Mouse (Mus musculus): ENCODE results near the gene Tmub2. TPM values are rescaled to one million over a fixed set of nuclear protein-coding genes. Genes with fewer than 3 reads are reported as not detected.
A peak's percentile ranks its signal among the peaks of the same experiment; 100 is the strongest.

The Tmub2 gene
- polyA plus RNA-seq, 1 experiment from 2014 or later, result 46.5 TPM

DNA sequence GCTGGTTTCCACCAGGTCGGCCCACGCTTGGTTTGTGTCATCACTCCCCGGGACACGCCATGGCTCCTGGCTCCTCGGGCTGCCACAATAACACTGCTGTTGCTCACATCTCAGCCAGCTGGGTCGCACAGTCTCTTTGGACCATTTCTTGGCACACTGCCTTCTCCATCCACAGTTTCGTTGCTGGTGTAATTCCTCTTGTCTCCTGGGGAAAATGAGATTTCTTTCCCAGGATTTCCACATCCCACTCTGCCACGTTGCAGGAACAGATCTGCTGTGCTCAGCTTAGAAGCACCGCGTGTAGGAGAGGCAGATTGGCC is 35.9 kb downstream of the Tmub2 start:
- ATAC-seq (ENCODE audit: insufficient number of reproducible peaks, insufficient read depth, low FRiP score, low read depth), result no peak
- WGBS, result 10% methylated on average over 10 of the region's 10 CpGs

DNA sequence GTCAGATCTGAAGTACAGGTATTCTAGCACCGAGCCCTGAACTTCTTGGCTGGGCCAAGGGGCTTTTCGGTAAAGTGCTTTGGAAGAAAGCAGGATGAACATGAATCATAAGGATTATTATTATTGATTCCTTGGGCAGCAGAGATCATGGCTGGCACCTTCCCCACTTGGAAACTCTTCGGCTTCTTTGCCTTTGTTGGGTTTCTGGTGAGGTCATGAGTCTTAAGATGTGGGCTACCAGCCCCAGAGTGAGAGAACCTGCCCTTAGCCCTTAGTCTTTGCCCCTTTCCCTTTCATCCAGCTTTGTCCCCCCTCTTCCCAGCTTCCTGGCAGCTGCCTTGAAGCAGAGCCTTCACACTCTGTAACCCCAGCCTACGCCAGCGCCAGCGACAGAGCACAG is 37.2 kb downstream of the Tmub2 start:
- no peak overlapping the region for H3K9ac ChIP-seq (ENCODE audit: low read length)
- H3K4me2 ChIP-seq (ENCODE audit: low read length), result no peak overlapping the region
- H3K9me3 ChIP-seq (ENCODE audit: control insufficient read depth, low read length), result no peaks in the 10 kb centered on the region
- no peak for ATAC-seq (ENCODE audit: insufficient number of reproducible peaks, insufficient read depth, low FRiP score, low read depth)
- no peaks in the 10 kb centered on the region for H3K27me3 ChIP-seq (ENCODE audit: control insufficient read depth, insufficient read depth, low read length)
- H3K36me3 ChIP-seq (ENCODE audit: control insufficient read depth, insufficient read depth, low read length), result no peaks in the 10 kb centered on the region
- peaks cover 3 to 10% of the 10 kb centered on the region in 2 experiments for H3K4me1 ChIP-seq (ENCODE audit: control insufficient read depth in 2 of 2, insufficient read depth in 2 of 2, low read length in 2 of 2)
- no peak overlapping the region for H3K27ac ChIP-seq (replicated peaks in 1 of 2; ENCODE audit: control insufficient read depth in 1 of 2, insufficient read depth in 1 of 2, low read depth in 2 of 2, low read length in 2 of 2)
- no peak overlapping the region for H3K4me3 ChIP-seq (ENCODE audit: control insufficient read depth in 1 of 2, insufficient read depth in 1 of 2, low read depth in 1 of 2, low read length in 2 of 2)
- WGBS, result 69% methylated on average over 6 of the region's 6 CpGs

More for the DNA sequence above, 35.9 kb downstream of the Tmub2 start:
- H3K4me2 ChIP-seq (ENCODE audit: low read length), result peak overlapping the region; percentile 87
- no peaks in the 10 kb centered on the region for H3K36me3 ChIP-seq (ENCODE audit: control insufficient read depth, insufficient read depth, low read length)
- no peaks in the 10 kb centered on the region for H3K27me3 ChIP-seq (ENCODE audit: control insufficient read depth, insufficient read depth, low read length)
- peak overlapping the region; percentile 100 for H3K9ac ChIP-seq (ENCODE audit: low read length)
- peak overlapping the region; percentile 86 to 99 for H3K27ac ChIP-seq (replicated peaks in 1 of 2; ENCODE audit: control insufficient read depth in 1 of 2, insufficient read depth in 1 of 2, low read depth in 2 of 2, low read length in 2 of 2)
- H3K4me1 ChIP-seq (ENCODE audit: control insufficient read depth in 2 of 2, insufficient read depth in 2 of 2, low read length in 2 of 2), result peaks cover 3 to 18% of the 10 kb centered on the region in 2 experiments
- no peaks in the 10 kb centered on the region for H3K9me3 ChIP-seq (ENCODE audit: control insufficient read depth, low read length)
- peak overlapping the region; percentile 96 to 100 for H3K4me3 ChIP-seq (ENCODE audit: control insufficient read depth in 1 of 2, insufficient read depth in 1 of 2, low read depth in 1 of 2, low read length in 2 of 2)

DNA sequence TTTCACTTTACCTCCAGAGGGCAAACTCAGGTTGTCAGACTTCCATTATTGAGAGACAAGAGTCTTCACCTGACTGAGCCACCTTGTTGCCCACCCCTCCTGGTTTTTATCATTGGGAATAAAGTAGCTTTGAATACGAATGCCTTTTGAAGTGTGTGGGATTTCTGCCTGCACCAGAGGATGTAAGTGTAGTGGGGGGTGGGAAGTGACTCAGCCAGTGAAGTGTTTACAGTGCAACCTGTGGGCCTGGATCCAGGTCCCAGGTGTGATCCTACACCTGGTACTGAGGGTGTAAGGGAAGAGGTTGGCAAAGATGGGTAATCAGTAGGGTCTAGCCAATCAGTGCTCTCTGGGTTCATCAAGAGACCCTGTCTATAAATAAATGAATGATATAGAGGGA is 38.8 kb downstream of the Tmub2 start:
- WGBS, result 61% methylated on average over 1 of the region's 1 CpGs
- Histone ChIP-seq H3K4me3 (ENCODE audit: control insufficient read depth in 1 of 2, insufficient read depth in 1 of 2, low read depth in 1 of 2, low read length in 2 of 2) (no peak overlapping the region), H3K27me3 (ENCODE audit: control insufficient read depth, insufficient read depth, low read length) (no peaks in the 10 kb centered on the region), H3K4me1 (ENCODE audit: control insufficient read depth in 2 of 2, insufficient read depth in 2 of 2, low read length in 2 of 2) (peaks cover 3 to 10% of the 10 kb centered on the region in 2 experiments), H3K27ac (replicated peaks in 1 of 2; ENCODE audit: control insufficient read depth in 1 of 2, insufficient read depth in 1 of 2, low read depth in 2 of 2, low read length in 2 of 2) (no peak overlapping the region), H3K9ac (ENCODE audit: low read length) (no peak overlapping the region), H3K4me2 (ENCODE audit: low read length) (no peak overlapping the region), H3K9me3 (ENCODE audit: control insufficient read depth, low read length) (no peaks in the 10 kb centered on the region), H3K36me3 (ENCODE audit: control insufficient read depth, insufficient read depth, low read length) (no peaks in the 10 kb centered on the region)
- ATAC-seq (ENCODE audit: insufficient number of reproducible peaks, insufficient read depth, low FRiP score, low read depth), result no peak

DNA sequence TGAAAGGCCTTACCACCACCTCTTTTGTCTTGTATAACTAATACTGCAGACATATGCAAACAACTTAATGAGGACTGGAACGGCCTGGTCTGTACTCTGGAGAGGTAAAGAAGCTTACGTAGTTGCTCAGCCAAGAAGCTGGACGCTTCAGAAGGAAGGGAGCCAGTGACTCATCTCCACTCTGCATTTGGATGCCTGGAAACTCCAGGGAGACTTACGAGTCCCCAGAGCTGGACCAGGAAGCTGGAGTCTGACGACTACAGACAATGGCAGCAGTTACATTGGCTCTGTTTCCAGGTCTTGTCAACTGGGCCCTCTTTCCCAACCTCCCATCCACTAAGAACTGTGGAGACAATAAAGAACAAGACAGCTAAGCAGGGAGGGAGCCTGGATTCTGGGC is 42.5 kb downstream of the Tmub2 start:
- no peaks in the 10 kb centered on the region for H3K4me1 ChIP-seq (ENCODE audit: control insufficient read depth in 2 of 2, insufficient read depth in 2 of 2, low read length in 2 of 2)
- 54% methylated on average over 5 of the region's 5 CpGs for WGBS
- ATAC-seq (ENCODE audit: insufficient number of reproducible peaks, insufficient read depth, low FRiP score, low read depth), result no peak

DNA sequence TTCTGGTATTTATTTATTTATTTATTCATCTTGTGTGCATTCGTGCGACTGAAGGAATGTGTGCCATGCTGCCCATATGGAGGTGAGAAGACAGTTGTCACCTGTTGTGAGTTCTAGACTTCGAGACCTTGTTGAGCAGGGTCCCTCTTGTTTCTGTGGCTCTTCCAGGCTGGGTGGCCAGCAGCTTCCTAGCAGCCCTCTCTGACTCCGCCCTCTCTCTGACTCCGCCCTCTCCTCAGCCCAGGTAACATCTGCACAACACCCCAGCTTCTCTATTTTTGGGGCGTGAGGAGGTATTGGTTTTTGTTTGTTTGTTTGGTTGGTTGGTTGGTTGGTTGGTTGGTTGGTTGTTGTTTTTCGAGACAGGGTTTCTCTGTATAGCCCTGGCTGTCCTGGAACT is 43.1 kb downstream of the Tmub2 start:
- no peaks in the 10 kb centered on the region for H3K4me1 ChIP-seq (ENCODE audit: control insufficient read depth in 2 of 2, insufficient read depth in 2 of 2, low read length in 2 of 2)
- H3K36me3 ChIP-seq (ENCODE audit: control insufficient read depth, insufficient read depth, low read length), result no peaks in the 10 kb centered on the region
- no peak overlapping the region for H3K27ac ChIP-seq (replicated peaks in 1 of 2; ENCODE audit: control insufficient read depth in 1 of 2, insufficient read depth in 1 of 2, low read depth in 2 of 2, low read length in 2 of 2)
- H3K9me3 ChIP-seq (ENCODE audit: control insufficient read depth, low read length), result no peaks in the 10 kb centered on the region
- no peak overlapping the region for H3K9ac ChIP-seq (ENCODE audit: low read length)
- 79% methylated on average over 7 of the region's 7 CpGs for WGBS
- no peak overlapping the region for H3K4me2 ChIP-seq (ENCODE audit: low read length)
- no peaks in the 10 kb centered on the region for H3K27me3 ChIP-seq (ENCODE audit: control insufficient read depth, insufficient read depth, low read length)
- no peak overlapping the region for H3K4me3 ChIP-seq (ENCODE audit: control insufficient read depth in 1 of 2, insufficient read depth in 1 of 2, low read depth in 1 of 2, low read length in 2 of 2)
- no peak for ATAC-seq (ENCODE audit: insufficient number of reproducible peaks, insufficient read depth, low FRiP score, low read depth)

More for the DNA sequence above, 42.5 kb downstream of the Tmub2 start:
- no peaks in the 10 kb centered on the region for H3K27me3 ChIP-seq (ENCODE audit: control insufficient read depth, insufficient read depth, low read length)
- no peaks in the 10 kb centered on the region for H3K36me3 ChIP-seq (ENCODE audit: control insufficient read depth, insufficient read depth, low read length)
- H3K4me2 ChIP-seq (ENCODE audit: low read length), result no peak overlapping the region
- H3K4me3 ChIP-seq (ENCODE audit: control insufficient read depth in 1 of 2, insufficient read depth in 1 of 2, low read depth in 1 of 2, low read length in 2 of 2), result no peak overlapping the region
- no peak overlapping the region for H3K27ac ChIP-seq (replicated peaks in 1 of 2; ENCODE audit: control insufficient read depth in 1 of 2, insufficient read depth in 1 of 2, low read depth in 2 of 2, low read length in 2 of 2)
- no peaks in the 10 kb centered on the region for H3K9me3 ChIP-seq (ENCODE audit: control insufficient read depth, low read length)
- H3K9ac ChIP-seq (ENCODE audit: low read length), result no peak overlapping the region

DNA sequence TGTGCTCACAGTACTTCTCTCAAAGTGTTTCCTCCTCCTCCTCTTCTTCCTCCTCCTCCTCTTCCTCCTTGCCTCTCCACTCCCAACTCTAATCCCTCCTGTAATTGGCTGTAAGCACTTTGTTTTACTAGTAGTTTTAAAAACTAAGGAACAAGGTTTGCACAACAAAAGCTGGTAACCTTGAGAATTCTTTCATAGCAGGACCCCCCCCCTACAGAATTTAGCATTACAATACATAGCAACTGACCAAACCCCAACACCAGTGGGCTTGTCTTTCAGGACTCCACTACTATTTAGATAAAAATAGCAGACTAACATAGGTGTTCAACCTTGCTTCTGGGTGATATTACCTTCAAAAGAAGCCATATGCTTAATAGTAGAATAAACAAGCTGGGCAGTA is 44.8 kb downstream of the Tmub2 start:
- no peak for ATAC-seq (ENCODE audit: insufficient number of reproducible peaks, insufficient read depth, low FRiP score, low read depth)
- Histone ChIP-seq H3K4me1 (ENCODE audit: control insufficient read depth in 2 of 2, insufficient read depth in 2 of 2, low read length in 2 of 2) (no peaks in the 10 kb centered on the region), H3K9ac (ENCODE audit: low read length) (no peak overlapping the region), H3K9me3 (ENCODE audit: control insufficient read depth, low read length) (no peaks in the 10 kb centered on the region), H3K4me3 (ENCODE audit: control insufficient read depth in 1 of 2, insufficient read depth in 1 of 2, low read depth in 1 of 2, low read length in 2 of 2) (no peak overlapping the region), H3K27ac (replicated peaks in 1 of 2; ENCODE audit: control insufficient read depth in 1 of 2, insufficient read depth in 1 of 2, low read depth in 2 of 2, low read length in 2 of 2) (no peak overlapping the region), H3K36me3 (ENCODE audit: control insufficient read depth, insufficient read depth, low read length) (no peaks in the 10 kb centered on the region), H3K4me2 (ENCODE audit: low read length) (no peak overlapping the region), H3K27me3 (ENCODE audit: control insufficient read depth, insufficient read depth, low read length) (no peaks in the 10 kb centered on the region)

DNA sequence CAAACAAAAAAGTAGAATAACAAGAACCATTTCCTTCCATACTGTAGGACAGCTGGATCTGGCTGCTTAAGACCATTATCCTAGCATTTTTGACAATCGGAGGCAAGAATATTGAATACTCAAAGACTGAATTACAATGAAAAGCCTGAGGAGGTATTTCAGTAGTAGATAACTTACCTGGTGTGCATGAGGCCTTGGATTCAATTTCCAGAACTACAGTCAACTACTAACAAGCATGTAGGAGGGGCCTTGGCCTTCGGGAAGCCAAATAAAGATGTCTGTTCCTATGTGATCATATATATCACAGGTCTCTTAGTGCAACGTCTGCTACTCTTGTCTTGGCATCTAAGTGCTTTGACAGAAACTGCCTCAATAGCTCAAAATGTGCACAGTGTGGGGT is 45.3 kb downstream of the Tmub2 start:
- Histone ChIP-seq H3K27me3 (ENCODE audit: control insufficient read depth, insufficient read depth, low read length) (no peaks in the 10 kb centered on the region), H3K9me3 (ENCODE audit: control insufficient read depth, low read length) (no peaks in the 10 kb centered on the region), H3K36me3 (ENCODE audit: control insufficient read depth, insufficient read depth, low read length) (no peaks in the 10 kb centered on the region), H3K9ac (ENCODE audit: low read length) (no peak overlapping the region), H3K4me1 (ENCODE audit: control insufficient read depth in 2 of 2, insufficient read depth in 2 of 2, low read length in 2 of 2) (peaks cover 0 to under 1% of the 10 kb centered on the region in 2 experiments; a peak in 1 of 4 replicates), H3K4me3 (ENCODE audit: control insufficient read depth in 1 of 2, insufficient read depth in 1 of 2, low read depth in 1 of 2, low read length in 2 of 2) (no peak overlapping the region), H3K27ac (replicated peaks in 1 of 2; ENCODE audit: control insufficient read depth in 1 of 2, insufficient read depth in 1 of 2, low read depth in 2 of 2, low read length in 2 of 2) (no peak overlapping the region), H3K4me2 (ENCODE audit: low read length) (no peak overlapping the region)
- ATAC-seq (ENCODE audit: insufficient number of reproducible peaks, insufficient read depth, low FRiP score, low read depth), result no peak
- 73% methylated on average over 3 of the region's 3 CpGs for WGBS

DNA sequence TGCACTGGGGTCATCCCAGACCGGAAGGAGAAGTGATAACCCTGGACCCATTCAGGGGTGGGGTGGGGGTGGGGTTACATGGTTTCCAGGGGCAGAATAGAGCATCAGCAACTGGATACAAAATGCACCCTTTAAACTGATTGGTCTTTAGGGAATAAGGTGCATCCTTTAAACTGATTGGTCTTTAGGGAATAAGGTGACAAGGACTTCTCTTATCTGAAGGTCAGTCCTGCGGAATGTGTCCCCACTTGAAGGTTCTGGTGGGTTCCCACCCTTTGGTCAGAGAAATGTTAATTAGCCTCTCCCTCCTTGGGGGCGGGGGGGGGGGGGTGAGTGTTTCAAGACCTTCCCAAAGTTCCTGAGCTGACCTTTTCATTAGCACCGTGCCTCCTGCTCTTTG is 47.1 kb downstream of the Tmub2 start:
- H3K4me2 ChIP-seq (ENCODE audit: low read length), result no peak overlapping the region
- H3K4me1 ChIP-seq (ENCODE audit: control insufficient read depth in 2 of 2, insufficient read depth in 2 of 2, low read length in 2 of 2), result peaks cover 2 to 6% of the 10 kb centered on the region in 2 experiments; a peak in 2 of 4 replicates
- H3K27me3 ChIP-seq (ENCODE audit: control insufficient read depth, insufficient read depth, low read length), result no peaks in the 10 kb centered on the region
- no peak overlapping the region for H3K27ac ChIP-seq (replicated peaks in 1 of 2; ENCODE audit: control insufficient read depth in 1 of 2, insufficient read depth in 1 of 2, low read depth in 2 of 2, low read length in 2 of 2)
- no peak for ATAC-seq (ENCODE audit: insufficient number of reproducible peaks, insufficient read depth, low FRiP score, low read depth)
- no peak overlapping the region for H3K9ac ChIP-seq (ENCODE audit: low read length)
- no peak overlapping the region for H3K4me3 ChIP-seq (ENCODE audit: control insufficient read depth in 1 of 2, insufficient read depth in 1 of 2, low read depth in 1 of 2, low read length in 2 of 2)
- no peaks in the 10 kb centered on the region for H3K9me3 ChIP-seq (ENCODE audit: control insufficient read depth, low read length)
- WGBS, result 22% methylated on average over 4 of the region's 4 CpGs
- H3K36me3 ChIP-seq (ENCODE audit: control insufficient read depth, insufficient read depth, low read length), result no peaks in the 10 kb centered on the region
